Mouse (Mus musculus) CD4-positive naive resting alpha-beta T cell, adult 57 days (primary cell): Measurements from ENCODE around the gene Eda. TPM values are rescaled to one million over a fixed set of nuclear protein-coding genes. Genes with fewer than 3 reads are reported as not detected.

Source experiments
- total RNA-seq: library from RNA; stranded (reverse); gene quantifications from one replicate; pipeline ENCODE4 v1.2.4, GENCODE M21; 2023

Eda gene
- total RNA-seq: not detected

DNA sequence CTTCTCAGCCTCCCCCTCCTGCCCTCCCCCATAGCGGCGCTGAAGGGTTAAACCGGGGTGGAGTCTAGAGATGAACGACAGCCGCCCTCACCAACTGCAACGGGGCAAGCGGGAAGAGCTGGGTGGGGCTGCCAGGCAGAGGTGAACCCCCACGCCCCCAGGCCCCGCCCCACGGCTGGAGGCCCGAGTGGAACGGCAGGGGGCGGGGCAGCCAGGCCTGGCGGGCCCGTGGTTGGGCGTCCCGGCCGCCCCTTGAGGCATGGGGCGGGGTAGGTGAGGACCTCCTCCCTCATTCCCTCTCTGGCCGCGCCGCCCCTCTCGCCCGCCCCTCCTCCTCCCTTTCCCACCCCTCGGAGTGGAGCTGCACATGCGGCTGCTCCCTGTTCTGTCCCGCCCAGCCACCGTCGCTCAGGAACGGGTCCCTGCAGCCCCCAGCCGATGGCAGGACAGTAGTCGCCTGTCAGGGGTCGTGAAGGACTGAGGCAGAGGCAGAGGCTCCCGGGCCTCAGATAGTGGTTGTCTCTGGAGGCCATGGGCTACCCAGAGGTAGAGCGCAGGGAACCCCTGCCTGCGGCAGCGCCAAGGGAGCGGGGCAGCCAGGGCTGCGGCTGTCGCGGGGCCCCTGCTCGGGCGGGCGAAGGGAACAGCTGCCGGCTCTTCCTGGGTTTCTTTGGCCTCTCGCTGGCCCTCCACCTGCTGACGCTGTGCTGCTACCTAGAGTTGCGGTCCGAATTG lies at the start of gene Eda:
TSS of gene Eda (plus strand) at position 357 of the 735 bp plus-strand sequence.

DNA sequence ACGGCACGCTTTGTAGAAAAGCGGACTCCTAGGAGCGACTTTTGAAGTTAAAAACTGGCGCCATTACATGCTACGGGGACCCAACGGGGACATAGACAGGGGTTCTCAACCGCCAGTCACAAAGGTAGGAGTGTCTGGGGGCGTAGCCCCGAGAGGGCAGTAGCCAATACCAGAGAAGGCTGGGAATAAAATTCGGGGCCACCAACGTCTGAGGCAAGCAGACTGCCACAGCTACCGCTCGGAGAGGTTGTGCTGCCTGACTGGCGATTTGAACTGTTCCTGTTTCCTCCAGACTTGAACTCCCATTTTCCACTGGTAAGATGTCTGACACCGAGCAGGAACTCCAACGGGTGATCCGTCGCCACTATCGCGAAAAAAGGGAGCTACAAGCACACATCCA lies 453.3 kb downstream of the Eda start, which contains the start of gene Otud6a:
TSS of gene Otud6a (plus strand) at position 321 of the 400 bp plus-strand sequence.

DNA sequence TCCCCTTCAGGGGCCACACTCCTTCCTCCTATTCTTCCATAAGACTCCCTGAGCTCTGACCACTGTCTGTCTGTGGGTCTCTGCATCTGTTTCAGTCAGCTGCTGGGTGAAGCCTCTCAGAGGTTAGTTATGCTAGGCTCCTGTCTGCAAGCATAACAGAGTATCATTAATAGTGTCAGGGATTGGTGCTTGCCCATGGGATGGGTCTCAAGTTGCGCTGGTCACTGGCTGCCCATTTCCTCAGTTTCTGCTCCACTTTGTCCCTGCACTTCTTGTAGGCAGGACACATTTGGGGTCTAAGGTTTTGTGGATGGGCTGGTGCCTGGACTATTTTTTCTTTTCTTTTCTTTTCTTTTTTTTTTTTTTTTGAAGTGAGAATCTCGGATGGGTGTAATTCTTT lies 467.2 kb downstream of the Eda start, which contains the start of gene Awat2:
TSS of gene Awat2 (minus strand) at position 101 of the 400 bp plus-strand sequence.

Other genes with a start within 250 kb of the Eda start
- not detected for gene Tmem28, start 154.6 kb upstream of the Eda start, total RNA-seq